Comparison of ENCODE assay signal across 13 mouse cellular contexts in genomic region chr5:130021361-130021966, GRCm38 (mm10). TPM values are rescaled to one million over a fixed set of nuclear protein-coding genes. Genes with fewer than 3 reads are reported as not detected.
A peak's percentile ranks its signal among the peaks of the same experiment; 100 is the strongest.
DNase-seq lines count a peak whose midpoint lies in the region; ATAC-seq and TF ChIP-seq lines count a peak whose summit lies in the region.
"Had no signal": no experiment of that assay in that cellular context is flagged by ENCODE, and none has a peak within 500 bp of the region (broad histone marks: within the 10 kb centered on the region; RNA-seq: fewer than 3 reads in every experiment).

No protein-coding gene starts in this region.

- H3K4me3 ChIP-seq in heart, embryonic 10.5 days = no peak overlapping the region
- no peak overlapping the region for H3K4me3 ChIP-seq in midbrain, postnatal 0 days (ENCODE audit: low read depth, low read length)
- H3K4me3 ChIP-seq in midbrain, embryonic 16.5 days (ENCODE audit: low read depth, low read length) = no peak overlapping the region
- H3K4me3 ChIP-seq in limb, embryonic 10.5 days = no peak overlapping the region
- H3K4me3 ChIP-seq: heart, embryonic 15.5 days; myocyte had no signal

- peaks cover 10% of the 10 kb centered on the region for H3K36me3 ChIP-seq in heart, embryonic 10.5 days
- H3K36me3 ChIP-seq in midbrain, postnatal 0 days (ENCODE audit: insufficient read depth, low read length) = no peaks in the 10 kb centered on the region
- H3K36me3 ChIP-seq in midbrain, embryonic 16.5 days (ENCODE audit: control insufficient read depth, insufficient read depth, low read length) = 0 out of 2 replicates have a peak, but pooled peaks cover 2% of the 10 kb centered on the region
- H3K36me3 ChIP-seq in limb, embryonic 10.5 days = peaks cover 7% of the 10 kb centered on the region
- H3K36me3 ChIP-seq: heart, embryonic 15.5 days had no signal

- no peak for DNase-seq in heart, embryonic 10.5 days (ENCODE audit: low spot score)
- DNase-seq in heart, postnatal 4 days = no peak
- DNase-seq in midbrain, postnatal 0 days (ENCODE audit: low spot score) = peak; percentile 38
- DNase-seq in limb, embryonic 10.5 days (ENCODE audit: low spot score) = peak; percentile 42
- peak; percentile 56 for DNase-seq in testis, postnatal 10 days (ENCODE audit: low spot score)
- DNase-seq in urinary bladder, postnatal 25 days (ENCODE audit: low spot score) = no peak
- DNase-seq in frontal cortex, postnatal 25 days (ENCODE audit: low spot score in 2 of 2) = no peak
- DNase-seq: layer of hippocampus, adult 9-11 months; lung, postnatal 14 days; right cerebral cortex, postnatal 14 days had no signal

- no peak overlapping the region for H3K4me2 ChIP-seq in midbrain, postnatal 0 days (ENCODE audit: low read depth, low read length, poor library complexity, severe bottlenecking)
- no peak overlapping the region for H3K4me2 ChIP-seq in midbrain, embryonic 16.5 days (ENCODE audit: low read length)
- H3K4me2 ChIP-seq: heart, embryonic 15.5 days had no signal

- WGBS in heart, embryonic 10.5 days = 56% methylated on average over 5 of the region's 5 CpGs
- WGBS in midbrain, postnatal 0 days = 55% methylated on average over 5 of the region's 5 CpGs
- WGBS in midbrain, embryonic 16.5 days = 71% methylated on average over 5 of the region's 5 CpGs
- 54% methylated on average over 5 of the region's 5 CpGs for WGBS in limb, embryonic 10.5 days

- peaks cover 29% of the 10 kb centered on the region for H3K4me1 ChIP-seq in heart, embryonic 10.5 days
- H3K4me1 ChIP-seq in midbrain, postnatal 0 days (ENCODE audit: insufficient read depth, low read length) = no peaks in the 10 kb centered on the region
- peaks cover 5% of the 10 kb centered on the region; the same call in 1 of the 2 replicates for H3K4me1 ChIP-seq in midbrain, embryonic 16.5 days (ENCODE audit: control insufficient read depth, insufficient read depth, low read length)
- peaks cover 29% of the 10 kb centered on the region for H3K4me1 ChIP-seq in limb, embryonic 10.5 days

- H3K27me3 ChIP-seq in heart, embryonic 10.5 days (ENCODE audit: insufficient read depth, poor library complexity, severe bottlenecking) = no peaks in the 10 kb centered on the region
- H3K27me3 ChIP-seq in midbrain, postnatal 0 days (ENCODE audit: insufficient read depth, low read length) = no peaks in the 10 kb centered on the region
- no peaks in the 10 kb centered on the region for H3K27me3 ChIP-seq in midbrain, embryonic 16.5 days (ENCODE audit: control insufficient read depth, insufficient read depth, low read depth, low read length)
- H3K27me3 ChIP-seq in limb, embryonic 10.5 days (ENCODE audit: low read depth, poor library complexity, severe bottlenecking) = no peaks in the 10 kb centered on the region
- H3K27me3 ChIP-seq: heart, embryonic 15.5 days had no signal

- peak overlapping the region; percentile 47 for H3K27ac ChIP-seq in heart, embryonic 10.5 days
- no peak overlapping the region for H3K27ac ChIP-seq in midbrain, postnatal 0 days (ENCODE audit: low read depth, low read length)
- no peak overlapping the region for H3K27ac ChIP-seq in midbrain, embryonic 16.5 days (ENCODE audit: low read length)
- H3K27ac ChIP-seq in limb, embryonic 10.5 days = peak overlapping the region; percentile 76
- H3K27ac ChIP-seq: heart, embryonic 15.5 days had no signal

- no peak for ATAC-seq in midbrain, postnatal 0 days (ENCODE audit: low FRiP score)
- ATAC-seq in midbrain, embryonic 16.5 days = no peak

- H3K9ac ChIP-seq in midbrain, postnatal 0 days (replicated peaks; ENCODE audit: low read length, poor library complexity, severe bottlenecking) = no peak overlapping the region
- no peak overlapping the region for H3K9ac ChIP-seq in midbrain, embryonic 16.5 days (ENCODE audit: low read depth, low read length)
- H3K9ac ChIP-seq: heart, embryonic 15.5 days had no signal

- TF ChIP-seq CTCF in midbrain, postnatal 0 days (IDR thresholded peaks at IDR 0.05) = no peak

- no peaks in the 10 kb centered on the region for H3K9me3 ChIP-seq in heart, embryonic 10.5 days
- H3K9me3 ChIP-seq in midbrain, postnatal 0 days (ENCODE audit: low read length) = no peaks in the 10 kb centered on the region
- H3K9me3 ChIP-seq in midbrain, embryonic 16.5 days (replicated peaks; ENCODE audit: control insufficient read depth, low read length, poor library complexity, severe bottlenecking) = no peaks in the 10 kb centered on the region
- no peaks in the 10 kb centered on the region for H3K9me3 ChIP-seq in limb, embryonic 10.5 days (replicated peaks)
- H3K9me3 ChIP-seq: heart, embryonic 15.5 days had no signal

RNA-seq across cellular contexts. Expression of gene Asl, which starts 7.6 kb away (rescaled TPM):
- 25.1 and 35.9 TPM in 2 replicates for polyA plus RNA-seq in heart, embryonic 10.5 days (2016; fragmentation: Nextera tagmentation; extraction: Ambion mirVana)
- total RNA-seq in heart, postnatal 4 days (2021) = 10 to 100 TPM; 15.1 to 17.6 TPM
- total RNA-seq in midbrain, postnatal 0 days (2014; rRNA removed) = 34.0 and 39.1 TPM in 2 replicates
- polyA plus RNA-seq in midbrain, postnatal 0 days (2015; fragmentation: Nextera tagmentation; extraction: Ambion mirVana) = 52.8 and 54.0 TPM in 2 replicates
- polyA plus RNA-seq in midbrain, embryonic 16.5 days (2015; fragmentation: Nextera tagmentation; extraction: Ambion mirVana) = 35.5 and 38.6 TPM in 2 replicates
- polyA plus RNA-seq in limb, embryonic 10.5 days (2016; fragmentation: Nextera tagmentation; extraction: Ambion mirVana) = 26.1 and 27.5 TPM in 2 replicates

RNA-seq across cellular contexts. Expression of gene Crcp, which starts 7.6 kb away (rescaled TPM):
- 33.1 and 39.9 TPM in 2 replicates for polyA plus RNA-seq in heart, embryonic 10.5 days (2016; fragmentation: Nextera tagmentation; extraction: Ambion mirVana)
- 10 to 100 TPM; 14.8 to 15.7 TPM for total RNA-seq in heart, postnatal 4 days (2021)
- 54.0 and 63.3 TPM in 2 replicates for total RNA-seq in midbrain, postnatal 0 days (2014; rRNA removed)
- 86.8 and 90.9 TPM in 2 replicates for polyA plus RNA-seq in midbrain, postnatal 0 days (2015; fragmentation: Nextera tagmentation; extraction: Ambion mirVana)
- polyA plus RNA-seq in midbrain, embryonic 16.5 days (2015; fragmentation: Nextera tagmentation; extraction: Ambion mirVana) = 85.6 and 86.8 TPM in 2 replicates
- 57.2 and 61.0 TPM in 2 replicates for polyA plus RNA-seq in limb, embryonic 10.5 days (2016; fragmentation: Nextera tagmentation; extraction: Ambion mirVana)

RNA-seq across cellular contexts. Expression of gene Gusb, which starts 18.6 kb away (rescaled TPM):
- 47.3 and 56.8 TPM in 2 replicates for polyA plus RNA-seq in heart, embryonic 10.5 days (2016; fragmentation: Nextera tagmentation; extraction: Ambion mirVana)
- 10 to 100 TPM; 26.6 to 26.8 TPM for total RNA-seq in heart, postnatal 4 days (2021)
- total RNA-seq in midbrain, postnatal 0 days (2014; rRNA removed) = 22.0 and 26.7 TPM in 2 replicates
- polyA plus RNA-seq in midbrain, postnatal 0 days (2015; fragmentation: Nextera tagmentation; extraction: Ambion mirVana) = 42.3 and 44.9 TPM in 2 replicates
- polyA plus RNA-seq in midbrain, embryonic 16.5 days (2015; fragmentation: Nextera tagmentation; extraction: Ambion mirVana) = 30.3 and 31.5 TPM in 2 replicates
- polyA plus RNA-seq in limb, embryonic 10.5 days (2016; fragmentation: Nextera tagmentation; extraction: Ambion mirVana) = 53.9 and 61.7 TPM in 2 replicates

RNA-seq across cellular contexts. Expression of gene Tpst1, which starts 51.7 kb away (rescaled TPM):
- polyA plus RNA-seq in heart, embryonic 10.5 days (2016; fragmentation: Nextera tagmentation; extraction: Ambion mirVana) = 27.2 and 44.6 TPM in 2 replicates
- total RNA-seq in heart, postnatal 4 days (2021) = 10 to 100 TPM; 15.7 to 16.9 TPM
- 37.1 and 46.5 TPM in 2 replicates for total RNA-seq in midbrain, postnatal 0 days (2014; rRNA removed)
- polyA plus RNA-seq in midbrain, postnatal 0 days (2015; fragmentation: Nextera tagmentation; extraction: Ambion mirVana) = 50.0 TPM in 2 replicates
- polyA plus RNA-seq in midbrain, embryonic 16.5 days (2015; fragmentation: Nextera tagmentation; extraction: Ambion mirVana) = 52.9 and 56.8 TPM in 2 replicates
- 65.4 and 65.6 TPM in 2 replicates for polyA plus RNA-seq in limb, embryonic 10.5 days (2016; fragmentation: Nextera tagmentation; extraction: Ambion mirVana)

Comparison
In these comparisons a context has a peak if more than half of its experiments do, and no peak if none do; other contexts are left out.
1. DNase-seq: peak in midbrain, postnatal 0 days (single experiment), limb, embryonic 10.5 days (single experiment) and testis, postnatal 10 days (single experiment); none in heart, embryonic 10.5 days (single experiment), heart, postnatal 4 days (single experiment), urinary bladder, postnatal 25 days (single experiment) and frontal cortex, postnatal 25 days (0 of 2).
2. H3K27ac ChIP-seq: peak in heart, embryonic 10.5 days (single experiment) and limb, embryonic 10.5 days (single experiment); none in midbrain, postnatal 0 days (single experiment) and midbrain, embryonic 16.5 days (single experiment).